9 mouse cellular contexts compared by ENCODE assay signal in the genomic region with DNA sequence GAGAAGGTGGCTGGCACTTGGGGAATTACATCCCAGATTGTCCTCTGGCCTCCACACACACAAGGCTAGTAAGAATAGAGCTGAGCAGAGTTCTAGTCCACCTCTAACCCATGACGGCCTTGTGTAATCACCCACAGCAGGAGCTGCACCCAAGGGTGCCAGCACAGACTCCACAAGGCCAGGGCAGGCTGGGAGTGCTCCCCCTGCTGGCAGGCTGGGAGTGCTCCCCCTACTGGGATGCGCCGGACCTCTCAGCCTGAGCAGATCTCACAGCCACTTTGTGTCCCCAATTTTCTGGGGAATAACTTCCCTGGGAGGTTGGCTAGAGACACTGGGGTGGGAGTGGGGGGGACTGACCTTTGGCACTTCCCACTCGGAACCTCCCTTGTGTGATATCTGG.
A peak's percentile ranks its signal among the peaks of the same experiment; 100 is the strongest.
DNase-seq lines count a peak whose midpoint lies in the region; ATAC-seq and TF ChIP-seq lines count a peak whose summit lies in the region.
"Had no signal": no experiment of that assay in that cellular context is flagged by ENCODE, and none has a peak within 500 bp of the region (broad histone marks: within the 10 kb centered on the region; RNA-seq: fewer than 3 reads in every experiment).

No protein-coding gene starts in this region.

- WGBS in midbrain, embryonic 10.5 days: 22% methylated on average over 4 of the region's 4 CpGs
- 21% methylated on average over 4 of the region's 4 CpGs for WGBS in midbrain, embryonic 13.5 days
- 16% methylated on average over 4 of the region's 4 CpGs for WGBS in lung, embryonic 14.5 days

- no peaks in the 10 kb centered on the region for H3K36me3 ChIP-seq in midbrain, embryonic 10.5 days
- no peaks in the 10 kb centered on the region for H3K36me3 ChIP-seq in midbrain, embryonic 13.5 days
- H3K36me3 ChIP-seq in lung, embryonic 14.5 days (ENCODE audit: insufficient read depth): no peaks in the 10 kb centered on the region
- H3K36me3 ChIP-seq: limb, embryonic 12.5 days had no signal

- no peak for ATAC-seq in midbrain, embryonic 13.5 days
- ATAC-seq in lung, embryonic 14.5 days (ENCODE audit: insufficient read depth): no peak

- H3K9me3 ChIP-seq in midbrain, embryonic 10.5 days (replicated peaks): no peaks in the 10 kb centered on the region
- H3K9me3 ChIP-seq in midbrain, embryonic 13.5 days: no peaks in the 10 kb centered on the region
- H3K9me3 ChIP-seq in lung, embryonic 14.5 days (ENCODE audit: low read depth, low read length): no peaks in the 10 kb centered on the region
- H3K9me3 ChIP-seq: limb, embryonic 12.5 days had no signal

- peak; percentile 32 to 42 for DNase-seq in frontal cortex, postnatal 36 days (ENCODE audit: low spot score in 2 of 2)
- no peak for DNase-seq in frontal cortex, postnatal 14 days (ENCODE audit: low spot score in 2 of 2)
- peak; percentile 25 for DNase-seq in midbrain, embryonic 10.5 days (ENCODE audit: low spot score)
- DNase-seq in ZHBTc4 (ENCODE audit: low read depth, low spot score): peak; percentile 67
- peak; percentile 13 for DNase-seq in embryo, embryonic 11.5 days (ENCODE audit: low read depth, low spot score)
- peak; percentile 30 for DNase-seq in lung, embryonic 14.5 days
- DNase-seq in thymus, postnatal 0 days (ENCODE audit: low spot score): peak; percentile 47

- H3K4me1 ChIP-seq in midbrain, embryonic 10.5 days: no peaks in the 10 kb centered on the region
- H3K4me1 ChIP-seq in midbrain, embryonic 13.5 days (replicated peaks): no peaks in the 10 kb centered on the region
- H3K4me1 ChIP-seq in lung, embryonic 14.5 days (ENCODE audit: insufficient read depth): no peaks in the 10 kb centered on the region
- H3K4me1 ChIP-seq: limb, embryonic 12.5 days had no signal

- H3K4me2 ChIP-seq in midbrain, embryonic 13.5 days (replicated peaks): no peak overlapping the region
- H3K4me2 ChIP-seq in lung, embryonic 14.5 days: no peak overlapping the region
- H3K4me2 ChIP-seq: limb, embryonic 12.5 days had no signal

- no peaks in the 10 kb centered on the region for H3K27me3 ChIP-seq in midbrain, embryonic 10.5 days (ENCODE audit: low read depth, poor library complexity, severe bottlenecking)
- H3K27me3 ChIP-seq in midbrain, embryonic 13.5 days: 0 out of 2 replicates have a peak, but pooled peaks cover 2% of the 10 kb centered on the region
- no peaks in the 10 kb centered on the region for H3K27me3 ChIP-seq in lung, embryonic 14.5 days (ENCODE audit: insufficient read depth, low read length)

- peak; percentile 85 for TF ChIP-seq CTCF in lung, embryonic 14.5 days (IDR thresholded peaks at IDR 0.05; ENCODE audit: low read depth)

- no peak overlapping the region for H3K27ac ChIP-seq in midbrain, embryonic 10.5 days (replicated peaks)
- H3K27ac ChIP-seq in midbrain, embryonic 13.5 days: no peak overlapping the region
- H3K27ac ChIP-seq in lung, embryonic 14.5 days (ENCODE audit: low read depth): no peak overlapping the region
- H3K27ac ChIP-seq: limb, embryonic 12.5 days had no signal

- no peak overlapping the region for H3K9ac ChIP-seq in midbrain, embryonic 13.5 days (replicated peaks)
- no peak overlapping the region for H3K9ac ChIP-seq in lung, embryonic 14.5 days
- H3K9ac ChIP-seq: limb, embryonic 12.5 days had no signal

- H3K4me3 ChIP-seq in midbrain, embryonic 10.5 days: no peak overlapping the region
- no peak overlapping the region for H3K4me3 ChIP-seq in midbrain, embryonic 13.5 days (replicated peaks)
- H3K4me3 ChIP-seq in lung, embryonic 14.5 days (ENCODE audit: low read depth, low read length): no peak overlapping the region
- H3K4me3 ChIP-seq: limb, embryonic 12.5 days had no signal

Comparison
In these comparisons a context has a peak if more than half of its experiments do, and no peak if none do; other contexts are left out.
1. DNase-seq: peak in frontal cortex, postnatal 36 days (2 of 2), midbrain, embryonic 10.5 days (single experiment), ZHBTc4 (single experiment), embryo, embryonic 11.5 days (single experiment), lung, embryonic 14.5 days (single experiment) and thymus, postnatal 0 days (single experiment); none in frontal cortex, postnatal 14 days (0 of 2).